Mouse (Mus musculus): ENCODE data around the gene Il11. TPM values are rescaled to one million over a fixed set of nuclear protein-coding genes. Genes with fewer than 3 reads are reported as not detected.

Il11 gene
- total RNA-seq (2023) = not detected in 2 replicates

GRCm38 (mm10) chr7:4782759-4783158 lies at the start of gene Il11, which contains the start of gene Tmem190:
Il11 (minus strand) TSS chr7:4782859.
Tmem190 (plus strand) TSS chr7:4782937.

GRCm38 (mm10) chr7:4812303-4813104 lies 29.8 kb upstream of the Il11 start, which contains the start of gene Ube2s:
Ube2s (minus strand) TSS chr7:4812590.

GRCm38 (mm10) chr7:4792278-4793212 lies 9.9 kb upstream of the Il11 start, which contains the start of gene Rpl28:
Rpl28 (plus strand) TSS chr7:4792874.

GRCm38 (mm10) chr7:4789436-4789935 lies 6.8 kb upstream of the Il11 start, which contains the start of gene Tmem238:
Tmem238 (minus strand) TSS chr7:4789656.

GRCm38 (mm10) chr7:4771202-4771601 lies 11.5 kb downstream of the Il11 start, which contains the start of gene Fam71e2:
Fam71e2 (minus strand) TSS chr7:4771302.

GRCm38 (mm10) chr7:4752821-4753570 lies 29.7 kb downstream of the Il11 start, which contains the start of gene Cox6b2:
Cox6b2 (minus strand) TSS chr7:4753094.

GRCm38 (mm10) chr7:4739544-4740275 lies 42.9 kb downstream of the Il11 start, which contains the start of gene Kmt5c:
Kmt5c (plus strand) TSS chr7:4740115.

GRCm38 (mm10) chr7:4725169-4725568 lies 57.5 kb downstream of the Il11 start, which contains the start of gene Tmem150b:
Tmem150b (minus strand) TSS chr7:4725249.

Other genes starting within 250 kb of the Il11 start
- not detected in 2 replicates for gene Syt5, start 235.3 kb downstream of the Il11 start, total RNA-seq (2023)
- 0.18 TPM in 1 of 2 replicates, not detected in the other for gene Ptprh, start 178.8 kb downstream of the Il11 start, total RNA-seq (2023)
- gene Tmem86b, start 151.4 kb downstream of the Il11 start, total RNA-seq (2023) = 19.8 and 28.6 TPM in 2 replicates
- 161 and 201 TPM in 2 replicates for gene Ppp6r1, start 123.8 kb downstream of the Il11 start, total RNA-seq (2023)
- gene Hspbp1, start 97.8 kb downstream of the Il11 start, total RNA-seq (2023) = 14.1 and 21.6 TPM in 2 replicates
- not detected in 2 replicates for gene Brsk1, start 92.3 kb downstream of the Il11 start, total RNA-seq (2023)
- 8.8 and 12.9 TPM in 2 replicates for gene Tmem150b, start 57.6 kb downstream of the Il11 start, total RNA-seq (2023)
- 70.4 and 103 TPM in 2 replicates for gene Kmt5c, start 42.7 kb downstream of the Il11 start, total RNA-seq (2023)
- gene Cox6b2, start 29.8 kb downstream of the Il11 start, total RNA-seq (2023) = 11.2 and 13.4 TPM in 2 replicates
- gene Fam71e2, start 11.6 kb downstream of the Il11 start, total RNA-seq (2023) = not detected in 2 replicates
- gene Tmem190, start 78 bp upstream of the Il11 start, total RNA-seq (2023) = not detected in 2 replicates
- 0.95 and 2.3 TPM in 2 replicates for gene Tmem238, start 6.8 kb upstream of the Il11 start, total RNA-seq (2023)
- gene Rpl28, start 10.0 kb upstream of the Il11 start, total RNA-seq (2023) = 636 and 649 TPM in 2 replicates
- 188 and 216 TPM in 2 replicates for gene Ube2s, start 29.7 kb upstream of the Il11 start, total RNA-seq (2023)
- 1.0 TPM in 1 of 2 replicates, not detected in the other for gene Shisa7, start 61.8 kb upstream of the Il11 start, total RNA-seq (2023)
- 4.1 and 4.4 TPM in 2 replicates for gene Isoc2b, start 87.4 kb upstream of the Il11 start, total RNA-seq (2023)
- gene Isoc2a, start 94.3 kb upstream of the Il11 start, total RNA-seq (2023) = 6.0 and 6.2 TPM in 2 replicates
- not detected in 2 replicates for gene Gm36210, start 123.7 kb upstream of the Il11 start, total RNA-seq (2023)
- gene Zfp628, start 132.4 kb upstream of the Il11 start, total RNA-seq (2023) = 13.2 and 16.2 TPM in 2 replicates
- gene Nat14, start 139.2 kb upstream of the Il11 start, total RNA-seq (2023) = 1.7 and 1.9 TPM in 2 replicates
- gene Ssc5d, start 142.9 kb upstream of the Il11 start, total RNA-seq (2023) = 0.44 TPM in 1 of 2 replicates, not detected in the other
- gene Sbk2, start 181.5 kb upstream of the Il11 start, total RNA-seq (2023) = not detected in 2 replicates
- gene Sbk3, start 188.3 kb upstream of the Il11 start, total RNA-seq (2023) = not detected in 2 replicates
- 3.4 and 6.0 TPM in 2 replicates for gene Zfp579, start 213.3 kb upstream of the Il11 start, total RNA-seq (2023)
- 11.9 and 12.6 TPM in 2 replicates for gene Zfp524, start 231.6 kb upstream of the Il11 start, total RNA-seq (2023)
- gene Fiz1, start 231.8 kb upstream of the Il11 start, total RNA-seq (2023) = 26.5 and 31.4 TPM in 2 replicates
- gene Gm44973, start 232.6 kb upstream of the Il11 start, total RNA-seq (2023) = not detected in 2 replicates
- 38.0 and 47.1 TPM in 2 replicates for gene Zfp865, start 237.5 kb upstream of the Il11 start, total RNA-seq (2023)
- gene Ccdc106, start 237.7 kb upstream of the Il11 start, total RNA-seq (2023) = 0.29 and 0.98 TPM in 2 replicates